Mouse (Mus musculus): ENCODE data around the gene Ltk.
"Not testable (repeated sequence)": the region's sequence is repeated elsewhere in the genome, so short reads cannot be mapped to it uniquely, and the experiment has no call there.

Ltk gene

DNA sequence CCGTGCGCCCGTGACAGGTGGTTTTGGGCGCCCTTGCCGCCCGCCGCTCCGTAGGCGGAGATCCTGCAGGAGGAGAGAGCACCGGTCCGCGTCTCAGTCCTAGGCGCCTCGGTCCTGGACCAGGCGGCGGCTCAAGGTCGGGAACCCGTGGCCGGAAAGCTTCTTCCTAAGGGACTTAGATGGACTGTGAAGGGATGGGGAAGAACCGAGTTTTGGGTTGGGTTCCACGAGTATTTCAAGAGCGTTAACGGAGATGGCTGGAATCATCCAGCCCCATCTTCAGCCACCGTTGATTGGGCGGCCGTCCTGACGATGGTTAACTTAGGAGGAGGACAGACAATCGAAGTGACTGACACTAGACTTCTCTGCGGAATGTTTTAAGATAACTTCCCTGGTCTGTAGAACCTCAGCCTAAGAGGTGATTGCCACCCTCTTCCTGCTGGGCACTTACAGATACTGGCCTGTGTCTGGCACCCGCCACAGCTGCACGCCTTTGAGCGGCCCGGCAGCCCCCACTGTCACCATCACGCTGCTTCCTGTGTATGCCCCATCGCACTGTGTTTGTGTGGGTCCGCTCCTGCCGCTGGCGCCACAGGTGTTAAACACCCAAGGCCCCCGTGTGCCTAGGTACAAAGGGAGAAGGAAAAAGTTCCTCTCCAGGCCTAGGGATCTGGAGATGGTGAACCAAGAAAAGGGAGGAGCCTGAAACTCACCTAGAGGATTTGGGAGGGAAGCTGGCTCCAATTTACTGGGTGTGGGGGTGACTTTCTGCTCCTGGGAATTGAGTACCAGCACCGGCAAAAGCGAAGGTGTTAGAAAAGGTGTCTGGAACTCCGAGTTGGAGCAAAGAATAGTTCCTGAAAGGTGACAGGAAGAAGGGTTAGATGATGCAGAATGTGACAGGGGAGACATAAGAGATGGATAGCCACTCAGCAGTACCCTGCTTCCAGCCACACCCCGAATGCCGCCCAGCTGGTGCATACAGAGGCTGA, 1.1 kb downstream of the Ltk start:
- DNase-seq (ENCODE audit: low spot score): no peak

DNA sequence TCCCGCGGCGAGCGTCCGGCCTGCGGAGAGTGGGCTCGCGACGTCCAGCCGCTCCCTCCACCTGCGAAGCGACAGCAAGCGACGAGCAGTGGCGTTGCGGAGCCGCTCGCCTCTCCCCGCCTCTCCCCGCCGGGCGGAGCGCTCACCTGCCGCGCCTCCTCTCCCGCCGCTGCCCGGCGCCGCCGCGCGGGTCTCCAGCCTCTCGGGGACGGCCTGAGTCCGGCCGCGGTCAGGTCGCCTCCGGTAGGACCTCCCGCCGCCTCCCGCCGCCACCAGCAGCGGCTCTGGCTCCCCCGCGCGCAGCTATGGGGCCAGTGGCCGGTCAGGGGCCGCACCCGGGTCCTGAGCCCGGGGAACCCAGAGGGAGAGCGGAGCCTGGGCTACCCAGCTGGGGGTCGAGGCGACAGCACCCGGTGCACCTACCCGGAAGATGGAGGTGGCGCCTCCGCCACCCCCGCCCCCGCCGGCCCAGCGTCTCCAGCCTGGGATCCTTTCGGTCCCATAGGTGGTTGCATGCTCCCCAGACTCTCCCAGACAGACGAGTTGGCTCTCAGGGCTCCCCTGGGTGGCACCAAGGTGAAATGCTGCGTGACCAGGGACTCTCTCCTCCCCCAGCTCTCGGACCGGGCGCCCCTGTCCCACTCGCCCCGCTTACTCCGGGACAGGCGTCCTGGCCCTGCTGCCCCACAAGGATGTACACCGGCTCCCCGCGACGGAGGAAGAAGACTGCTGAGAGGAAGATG, 2.0 kb downstream of the Ltk start:
- no peak for DNase-seq (ENCODE audit: low spot score)

DNA sequence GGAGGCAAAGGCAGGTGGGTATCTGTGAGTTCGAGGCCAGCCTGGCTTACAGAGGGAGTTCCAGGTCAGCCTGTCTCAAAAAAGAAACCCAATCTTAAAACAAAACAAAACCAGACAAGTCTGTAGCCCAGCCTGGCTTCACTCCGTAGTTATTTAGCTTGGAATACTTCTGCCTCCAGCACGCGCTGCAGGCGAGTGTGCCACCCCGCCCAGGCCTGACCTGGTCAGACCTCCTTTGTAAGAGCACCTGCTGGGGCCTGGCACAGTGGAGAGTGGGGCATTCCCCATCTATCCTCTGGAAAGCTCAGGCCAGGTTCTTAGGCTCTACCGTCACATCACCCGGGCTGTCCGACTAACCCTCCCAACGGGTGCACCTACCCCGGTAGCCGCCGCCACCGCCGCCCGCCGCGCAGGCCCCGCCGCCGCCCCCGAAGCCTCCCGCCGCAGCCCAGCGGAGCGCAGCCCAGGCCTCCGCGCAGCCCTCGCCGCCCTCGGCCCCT, 2.6 kb downstream of the Ltk start:
- no peak for DNase-seq (ENCODE audit: low spot score)

DNA sequence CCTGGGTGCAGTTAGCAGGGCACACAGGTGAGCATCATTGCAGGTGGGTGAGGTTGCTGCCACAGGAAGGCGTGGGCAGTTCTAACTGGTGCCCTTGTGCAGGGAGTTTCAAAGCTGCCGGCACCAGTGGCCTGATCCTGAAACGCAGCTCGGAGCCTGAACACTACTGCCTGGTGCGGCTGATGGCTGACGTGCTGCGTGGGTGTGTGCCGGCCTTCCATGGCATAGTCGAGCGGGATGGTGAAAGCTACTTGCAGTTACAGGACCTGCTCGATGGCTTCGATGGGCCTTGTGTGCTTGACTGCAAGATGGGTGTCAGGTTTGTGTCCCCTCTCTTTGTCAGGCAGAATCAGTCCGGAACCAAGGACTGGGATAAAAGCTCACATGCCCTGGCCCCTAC, 11.0 kb downstream of the Ltk start:
- no peak for DNase-seq (ENCODE audit: low spot score)

DNA sequence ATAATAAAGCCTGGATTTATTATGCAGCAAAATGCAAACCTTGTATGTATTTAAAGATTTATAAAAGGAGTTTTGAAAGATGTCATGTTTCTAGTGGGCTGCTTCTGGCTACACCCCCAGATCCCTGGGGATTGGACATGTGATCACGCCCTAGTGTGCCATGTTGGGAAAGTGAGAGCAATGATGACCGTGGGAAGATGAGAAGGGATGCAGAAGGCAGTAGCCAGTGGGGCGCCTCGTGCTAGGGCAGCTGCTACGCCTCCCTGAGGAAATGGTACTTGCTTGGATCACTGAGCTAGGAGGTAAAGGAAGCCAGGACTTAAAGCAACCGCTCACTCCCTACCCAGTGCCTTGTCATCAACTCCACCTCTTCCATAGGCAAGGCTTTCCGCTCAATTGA, 12.7 kb downstream of the Ltk start:
- no peak for DNase-seq (ENCODE audit: low spot score)

DNA sequence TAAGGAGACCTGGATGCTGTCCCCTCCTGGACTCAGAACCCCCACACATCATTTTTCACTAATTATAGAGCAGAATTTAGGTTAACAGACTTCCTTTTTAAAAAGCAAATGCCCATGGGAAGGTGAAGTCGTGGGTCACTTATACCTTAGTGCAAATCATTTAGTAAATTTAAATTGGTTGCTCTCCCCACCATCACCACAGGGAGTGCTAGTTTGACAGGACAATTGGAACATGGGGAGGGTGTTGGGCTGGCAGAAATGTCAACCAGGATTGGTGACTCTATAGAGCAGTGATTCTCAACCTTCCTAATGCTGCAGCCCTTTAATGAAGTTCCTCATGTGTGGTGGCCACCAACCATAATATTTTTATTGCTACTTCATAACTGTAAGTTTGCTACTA, 14.9 kb downstream of the Ltk start:
- no peak for DNase-seq (ENCODE audit: low spot score)

DNA sequence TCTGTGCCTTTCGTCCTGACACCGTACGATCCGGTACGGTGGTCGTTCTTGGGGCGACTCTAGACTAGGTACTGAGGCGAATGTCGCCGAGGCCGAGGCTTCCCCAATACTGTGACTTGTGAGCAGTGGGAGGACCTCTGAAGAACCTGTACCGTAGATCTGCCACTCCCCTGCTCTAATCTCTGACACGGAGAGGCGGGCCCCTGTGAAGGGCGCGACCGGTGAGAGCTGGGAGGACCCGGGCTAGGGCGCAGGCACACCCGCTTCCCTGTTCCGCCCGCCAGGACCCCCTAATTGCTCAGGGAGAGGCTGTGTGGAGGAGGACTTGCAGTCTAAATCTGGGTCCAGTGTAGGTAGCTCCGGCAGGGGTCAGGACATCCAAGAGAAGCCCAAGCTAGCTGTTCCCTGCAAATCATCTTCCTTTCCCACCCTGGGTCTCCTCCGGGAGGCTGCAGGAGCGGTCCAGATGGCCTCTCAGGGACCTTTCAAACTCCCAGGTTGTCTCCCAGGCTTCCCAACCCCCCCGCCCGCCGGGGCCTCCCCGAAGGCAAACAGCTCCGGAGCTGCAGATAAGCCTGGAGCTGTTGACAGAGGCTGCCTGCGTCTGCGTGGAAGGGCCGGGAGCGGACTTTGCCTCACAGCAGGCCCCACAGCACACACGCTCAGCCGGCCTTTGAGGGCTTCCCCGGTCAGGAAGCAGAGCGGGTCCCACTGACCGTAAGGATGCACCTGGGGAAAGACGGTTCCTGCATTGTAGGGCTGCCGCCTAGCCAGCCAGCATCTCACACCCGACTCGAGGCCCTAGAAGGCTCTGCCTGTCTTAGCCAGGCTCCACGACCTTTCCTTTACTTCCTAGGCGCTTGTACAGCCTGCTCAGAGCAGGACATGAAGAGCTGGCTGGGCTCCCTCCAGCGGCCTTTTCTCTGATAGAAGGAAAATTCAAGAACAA, 15.8 kb downstream of the Ltk start:
- peak; percentile 63 for DNase-seq (ENCODE audit: low spot score)

DNA sequence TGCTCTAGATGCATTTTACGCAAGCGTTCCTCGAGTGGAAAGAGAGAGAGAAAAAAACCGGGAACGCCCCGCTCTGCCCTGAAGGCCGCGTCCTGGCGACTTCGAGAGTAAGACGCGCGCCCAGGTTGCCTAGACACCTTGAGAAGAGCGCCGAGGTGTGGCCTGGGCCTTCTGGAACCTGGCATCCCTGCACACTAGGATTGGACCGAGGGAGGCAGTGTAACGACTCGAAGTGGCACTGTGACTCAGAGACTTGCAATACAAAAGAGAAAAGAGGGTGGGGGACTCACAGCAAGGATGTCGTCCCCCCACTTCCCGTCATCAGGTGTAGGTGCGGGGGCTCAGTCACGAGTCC, 16.4 kb downstream of the Ltk start:
- DNase-seq (ENCODE audit: low spot score): no peak

DNA sequence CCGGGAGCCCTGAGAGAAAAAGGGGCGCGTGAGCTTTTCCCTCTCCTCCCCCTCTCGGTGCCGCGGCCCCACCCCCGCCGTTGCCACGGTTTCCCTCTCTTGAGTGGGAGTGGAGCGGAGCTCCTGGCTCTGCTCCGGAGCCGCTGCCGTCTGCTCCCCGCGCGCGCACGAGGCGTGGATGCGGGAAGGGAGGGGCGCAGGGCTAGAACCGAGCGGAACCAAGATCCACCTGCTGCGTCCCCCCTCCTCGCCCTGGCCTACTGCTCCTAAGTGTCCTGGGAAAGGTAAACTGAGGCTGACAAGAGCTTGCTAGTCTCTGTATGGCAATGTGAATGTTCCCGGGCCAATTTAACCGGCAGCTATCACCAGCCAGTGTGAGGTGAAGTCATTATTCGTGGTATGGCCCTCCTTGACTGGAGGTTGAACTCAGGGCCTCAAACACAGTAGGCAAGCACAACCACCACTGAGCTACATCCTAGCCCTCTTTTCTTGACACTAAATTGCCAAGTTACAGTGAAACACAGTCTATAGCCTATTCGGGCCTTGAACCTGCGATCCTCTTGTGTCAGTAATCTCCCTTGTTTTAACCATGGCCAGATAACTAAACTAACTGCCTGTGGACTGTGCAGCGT, 16.9 kb downstream of the Ltk start:
- DNase-seq (ENCODE audit: low spot score): peak; percentile 66

DNA sequence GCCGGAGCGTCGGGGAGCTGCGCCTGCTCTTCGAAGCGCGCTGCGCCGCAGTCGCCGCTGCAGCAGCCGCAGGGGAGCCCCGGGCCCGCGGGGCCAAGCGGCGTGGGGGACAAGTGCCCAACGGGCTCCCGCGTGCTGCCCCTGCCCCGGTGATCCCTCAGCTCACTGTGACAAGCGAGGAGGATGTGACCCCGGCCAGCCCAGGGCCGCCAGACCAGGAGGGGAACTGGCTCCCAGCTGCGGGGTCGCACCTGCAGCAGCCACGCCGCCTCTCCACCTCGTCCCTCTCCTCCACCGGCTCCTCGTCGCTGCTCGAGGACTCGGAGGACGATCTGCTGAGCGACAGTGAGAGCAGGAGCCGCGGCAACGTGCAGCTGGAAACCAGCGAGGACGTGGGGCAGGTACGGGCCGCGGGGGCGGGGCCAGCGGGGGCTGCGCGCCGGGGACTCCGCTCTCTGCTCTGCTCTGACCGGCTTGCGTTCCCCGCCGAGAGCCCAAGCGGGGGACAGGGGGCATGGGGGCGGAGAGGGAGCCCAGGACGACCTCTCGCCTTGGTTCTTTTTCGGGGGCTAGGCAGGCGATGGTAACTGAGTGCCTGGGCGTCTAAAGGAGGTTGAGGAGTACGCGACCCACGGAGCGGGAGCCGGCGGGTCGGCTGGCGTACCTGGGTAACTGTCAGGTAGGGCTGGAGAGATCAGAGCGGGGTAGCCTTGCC, 17.6 kb downstream of the Ltk start:
- peak; percentile 78 for DNase-seq (ENCODE audit: low spot score)

DNA sequence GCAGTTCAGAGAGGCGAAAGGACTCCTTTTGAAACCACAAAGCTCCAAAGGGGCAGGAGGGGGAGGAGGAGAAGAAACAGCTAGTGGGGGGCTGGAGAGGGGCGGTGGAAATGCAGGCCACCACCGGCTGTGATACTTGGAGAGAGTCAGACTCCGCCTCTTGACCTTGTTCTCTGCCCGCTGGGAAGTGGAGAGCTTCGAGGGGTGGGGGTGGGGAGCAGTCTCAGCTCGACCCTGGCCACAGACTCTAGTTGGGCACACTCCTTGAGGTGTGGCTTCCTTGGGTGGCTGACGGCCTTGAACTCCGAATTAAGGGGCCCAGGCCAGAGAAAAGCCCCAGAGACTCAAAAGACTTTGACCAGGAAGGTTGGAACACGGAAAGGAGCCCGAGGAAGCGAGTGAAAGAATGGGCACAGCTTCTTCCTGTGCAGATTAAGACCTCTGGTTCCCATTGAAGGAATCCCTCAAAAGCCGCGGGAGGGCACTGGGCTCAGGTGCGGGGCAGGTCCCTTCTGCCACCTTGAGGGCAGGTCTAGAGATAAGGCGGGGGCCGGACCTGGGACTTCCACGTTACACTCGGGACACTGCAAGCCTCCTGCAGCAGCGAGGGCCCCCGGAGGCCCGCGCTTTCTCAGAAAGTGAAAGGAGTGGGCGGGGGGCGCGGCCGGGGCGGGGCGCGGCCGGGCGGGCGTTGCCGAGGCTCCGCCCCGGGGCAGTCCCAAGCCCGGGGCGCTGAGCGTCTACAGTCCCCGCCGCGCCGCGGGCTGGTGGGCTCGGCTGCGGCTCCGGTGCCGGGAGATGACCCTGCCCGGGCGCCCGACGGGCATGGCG, 18.4 kb downstream of the Ltk start, which contains the start of gene Itpka:
Itpka (plus strand) TSS at position 757 of the 831 bp plus-strand sequence.
- DNase-seq (ENCODE audit: low spot score): peak; percentile 76

DNA sequence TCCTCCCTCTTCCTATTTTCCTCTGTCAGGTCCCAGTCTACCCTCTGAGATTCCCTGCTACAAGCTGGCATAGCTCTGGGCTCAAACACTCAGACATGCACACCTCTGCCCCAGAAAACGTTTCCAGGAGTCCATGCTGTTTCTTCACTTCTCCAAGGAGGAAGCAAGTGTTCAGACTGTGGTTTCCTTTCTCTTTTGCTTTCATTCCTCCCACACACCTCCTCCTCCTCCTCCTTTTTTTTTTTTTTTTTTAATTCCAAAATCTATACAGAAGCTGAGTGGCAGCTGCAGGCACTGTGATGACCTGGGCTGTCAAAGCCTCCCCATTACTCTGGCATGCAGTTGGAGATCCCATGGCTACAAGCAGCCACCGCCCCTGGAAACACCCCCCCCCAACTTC, 19.7 kb downstream of the Ltk start:
- no peak for DNase-seq (ENCODE audit: low spot score)

DNA sequence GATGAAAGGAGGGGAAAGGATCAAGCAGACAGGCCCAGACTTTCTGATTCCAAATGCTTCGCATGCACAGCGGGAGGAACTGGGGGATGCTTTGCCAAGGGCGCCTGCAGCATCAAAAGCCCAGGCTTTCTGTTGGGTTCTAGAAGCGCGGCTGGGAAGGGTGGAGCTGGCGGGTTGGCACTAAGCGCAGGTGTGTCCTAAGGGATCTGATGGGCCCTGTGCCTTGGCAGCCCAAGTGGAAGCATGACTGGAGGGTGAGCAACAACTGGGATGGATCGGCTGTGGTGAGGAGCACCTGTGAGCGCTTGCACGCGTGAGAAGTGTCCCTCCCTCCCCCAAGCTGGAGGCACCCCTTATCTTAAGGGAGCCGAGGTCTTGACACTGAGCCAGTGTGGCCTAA, 23.1 kb downstream of the Ltk start:
- no peak for DNase-seq (ENCODE audit: low spot score)

DNA sequence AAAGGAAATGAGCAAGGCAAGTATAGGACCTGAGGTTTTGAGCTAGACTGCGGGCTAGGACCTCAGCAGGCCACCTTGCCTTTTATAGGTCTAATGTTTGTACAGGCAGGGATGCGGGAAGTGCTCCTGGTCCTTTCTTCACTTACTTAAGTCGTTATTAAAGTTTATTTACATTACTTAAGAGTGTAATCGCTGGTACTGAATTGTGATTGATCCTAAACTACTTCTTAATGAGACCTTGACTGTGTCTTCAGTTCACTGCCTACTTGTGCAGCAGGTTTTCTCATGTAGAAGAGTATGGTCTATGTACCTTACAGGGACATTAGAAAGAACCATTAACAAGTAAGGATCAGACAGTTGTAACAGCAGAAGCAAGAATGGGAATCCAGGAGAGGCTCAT, 29.5 kb downstream of the Ltk start:
- no peak for DNase-seq (ENCODE audit: low spot score)

DNA sequence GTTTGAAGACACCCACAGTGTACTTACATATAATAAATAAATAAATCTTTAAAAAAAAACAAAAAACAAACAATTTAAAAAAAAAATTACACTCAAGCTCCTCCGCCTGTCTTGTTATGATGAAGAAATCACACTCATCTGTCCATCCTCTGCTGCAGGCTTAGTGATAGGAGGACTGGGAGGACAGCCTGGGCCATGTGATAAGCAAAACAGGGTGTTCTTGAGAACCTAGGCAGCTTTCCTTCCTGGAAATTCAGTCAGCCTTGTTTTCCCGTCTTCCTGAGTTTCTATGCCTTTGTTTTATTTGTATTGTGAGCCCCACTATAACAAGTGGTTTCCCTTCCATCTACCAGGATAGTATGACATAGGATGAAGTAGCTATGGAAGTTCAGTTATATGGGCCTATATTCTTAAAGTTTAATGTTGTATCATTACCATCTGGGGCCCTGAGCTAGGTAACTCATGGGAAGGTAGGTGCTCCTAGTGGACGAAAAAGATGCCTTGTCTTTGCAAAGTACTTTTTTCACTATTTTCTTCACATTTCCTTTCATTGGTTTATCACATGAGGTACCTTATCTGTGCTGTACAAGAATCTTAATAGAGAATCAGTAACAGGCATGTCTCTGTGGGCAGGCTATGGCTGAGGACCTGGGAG, 32.3 kb downstream of the Ltk start:
- DNase-seq (ENCODE audit: low spot score): no peak

DNA sequence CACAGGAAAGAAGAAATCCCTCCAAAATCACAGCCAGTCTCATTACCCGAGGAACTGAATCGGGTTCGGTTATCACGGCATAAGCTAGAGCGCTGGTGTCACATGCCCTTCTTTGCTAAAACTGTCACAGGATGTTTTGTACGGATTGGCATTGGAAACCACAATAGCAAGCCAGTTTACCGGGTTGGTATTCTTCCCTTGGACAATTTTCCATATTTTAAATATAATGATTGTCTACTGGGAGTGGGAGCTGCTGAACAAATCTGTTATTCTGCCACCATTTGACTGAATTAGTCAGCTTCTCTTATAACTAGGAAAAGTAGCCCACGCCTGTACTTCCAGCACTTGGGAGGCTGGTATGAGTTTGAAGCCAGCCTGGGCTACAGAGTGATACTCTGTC, 39.2 kb downstream of the Ltk start:
- DNase-seq (ENCODE audit: low spot score): no peak

DNA sequence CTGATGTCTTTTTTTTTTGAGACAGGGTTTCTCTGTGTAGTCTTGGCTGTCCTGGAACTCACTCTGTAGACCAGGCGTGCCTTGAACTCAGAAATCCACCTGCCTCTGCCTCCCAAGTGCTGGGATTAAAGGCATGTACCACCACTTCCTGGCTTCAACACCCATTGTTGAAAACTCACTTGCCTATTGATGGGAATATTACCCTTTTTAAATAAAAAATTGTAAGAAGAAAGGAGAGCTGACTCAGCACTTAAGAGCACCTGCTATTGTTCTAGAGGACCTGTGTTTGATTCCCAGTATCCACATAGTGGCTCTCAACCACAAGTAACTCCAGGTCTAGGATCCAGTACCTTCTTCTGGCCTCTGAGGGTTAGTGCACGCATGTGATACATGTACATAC, 44.4 kb downstream of the Ltk start:
- DNase-seq (ENCODE audit: low spot score): not testable (repeated sequence)

DNA sequence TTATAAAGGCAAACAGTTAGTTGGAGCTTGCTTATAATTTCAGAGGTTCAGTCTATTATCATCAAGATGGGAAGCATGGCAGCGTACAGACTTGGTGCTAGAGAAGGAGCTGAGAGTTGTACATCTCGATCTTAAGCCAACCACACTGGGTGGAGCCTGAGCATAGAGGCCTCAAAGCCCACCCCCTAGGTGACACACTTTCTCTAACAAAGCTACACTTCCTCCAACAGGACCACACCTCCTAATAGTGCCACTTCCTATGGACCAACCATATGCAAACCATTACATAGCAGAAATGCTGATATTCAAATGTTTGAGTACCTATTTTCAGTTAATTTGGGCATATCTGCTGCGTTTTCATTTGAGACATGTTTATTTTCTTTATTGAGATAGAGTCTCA, 50.2 kb downstream of the Ltk start:
- no peak for DNase-seq (ENCODE audit: low spot score)

DNA sequence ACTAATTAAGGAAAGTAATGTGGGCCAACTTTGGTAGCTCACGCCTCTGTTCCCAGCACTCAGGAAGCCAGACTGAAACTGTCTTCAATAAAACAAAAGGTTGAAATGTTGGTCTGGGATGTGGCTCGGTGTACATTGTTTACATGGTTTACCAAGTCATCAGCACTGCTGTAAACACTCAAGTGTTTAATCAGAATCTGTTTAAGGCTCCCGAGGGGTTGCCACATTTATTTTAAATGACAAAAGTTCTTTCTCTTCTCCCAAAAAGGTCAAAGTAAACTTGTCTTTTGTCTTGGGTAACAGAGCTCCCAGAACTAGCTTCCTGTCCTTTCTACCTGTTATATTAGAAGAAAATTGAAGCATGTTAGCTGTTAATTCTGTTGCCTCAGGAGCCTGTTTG, 52.6 kb downstream of the Ltk start:
- DNase-seq (ENCODE audit: low spot score): no peak

Measured in testis, postnatal 10 days (tissue).